Mouse (Mus musculus): Measurements from ENCODE around the gene Olfr78. TPM values are rescaled to one million over a fixed set of nuclear protein-coding genes. Genes with fewer than 3 reads are reported as not detected.

The Olfr78 gene
- not detected in 2 replicates for polyA plus RNA-seq (2014; fragmentation: Nextera tagmentation; extraction: Ambion mirVana)

GRCm38 (mm10) chr7:102759266-102759665 is at the start of gene Olfr78, which contains the start of gene Olfr560:
Gene Olfr78 (minus strand): TSS chr7:102759471.
Gene Olfr560 (minus strand): TSS chr7:102759366.
- ATAC-seq (ENCODE audit: insufficient number of reproducible peaks, insufficient read depth, low FRiP score, low read depth), result no peak
- Histone ChIP-seq H3K4me3 (ENCODE audit: control insufficient read depth in 1 of 2, insufficient read depth in 1 of 2, low read depth in 1 of 2, low read length in 2 of 2) (no peak within 1 kb of the TSS), H3K9me3 (ENCODE audit: control insufficient read depth, low read length) (no peaks in the 10 kb centered on the region), H3K4me1 (ENCODE audit: control insufficient read depth in 2 of 2, insufficient read depth in 2 of 2, low read length in 2 of 2) (no peaks in the 10 kb centered on the region), H3K36me3 (ENCODE audit: control insufficient read depth, insufficient read depth, low read length) (no peaks in the 10 kb centered on the region), H3K27me3 (ENCODE audit: control insufficient read depth, insufficient read depth, low read length) (no peaks in the 10 kb centered on the region), H3K4me2 (ENCODE audit: low read length) (no peak within 1 kb of the TSS), H3K9ac (ENCODE audit: low read length) (no peak within 1 kb of the TSS), H3K27ac (replicated peaks in 1 of 2; ENCODE audit: control insufficient read depth in 1 of 2, insufficient read depth in 1 of 2, low read depth in 2 of 2, low read length in 2 of 2) (no peak within 1 kb of the TSS)
- WGBS, result 71% methylated on average over 4 of the region's 4 CpGs

- ATAC-seq (ENCODE audit: insufficient number of reproducible peaks, insufficient read depth, low FRiP score, low read depth), result no peak
- Histone ChIP-seq H3K4me1 (ENCODE audit: control insufficient read depth in 2 of 2, insufficient read depth in 2 of 2, low read length in 2 of 2) (no peaks in the 10 kb centered on the region), H3K36me3 (ENCODE audit: control insufficient read depth, insufficient read depth, low read length) (no peaks in the 10 kb centered on the region), H3K27ac (replicated peaks in 1 of 2; ENCODE audit: control insufficient read depth in 1 of 2, insufficient read depth in 1 of 2, low read depth in 2 of 2, low read length in 2 of 2) (no peak within 1 kb of the TSS), H3K4me3 (ENCODE audit: control insufficient read depth in 1 of 2, insufficient read depth in 1 of 2, low read depth in 1 of 2, low read length in 2 of 2) (no peak within 1 kb of the TSS), H3K4me2 (ENCODE audit: low read length) (no peak within 1 kb of the TSS), H3K9ac (ENCODE audit: low read length) (no peak within 1 kb of the TSS), H3K9me3 (ENCODE audit: control insufficient read depth, low read length) (no peaks in the 10 kb centered on the region), H3K27me3 (ENCODE audit: control insufficient read depth, insufficient read depth, low read length) (no peaks in the 10 kb centered on the region)
These were observed 43.9 kb upstream of the Olfr78 start, which contains the start of gene Olfr564 for GRCm38 (mm10) chr7:102803180-102803579. Gene Olfr564 (plus strand): TSS chr7:102803480.

DNA sequence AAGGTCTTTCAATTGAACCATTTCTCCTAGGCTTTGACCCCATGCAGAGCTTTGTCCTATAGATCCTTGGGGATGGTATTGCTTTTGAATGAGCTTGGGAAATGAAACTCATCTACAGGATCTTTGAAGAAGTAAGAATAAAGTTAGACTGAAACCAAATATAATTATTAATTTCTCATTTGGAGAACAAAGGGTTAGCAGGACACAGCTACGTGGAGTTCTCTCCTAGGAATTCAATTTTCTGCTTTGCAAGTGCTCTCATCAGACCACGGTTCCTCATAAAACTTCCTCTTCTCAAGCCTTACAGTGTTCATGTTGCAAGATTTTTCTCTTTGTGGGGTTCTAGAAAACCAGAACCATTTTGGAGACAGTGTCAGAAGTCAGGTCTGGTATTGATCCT is 11.7 kb upstream of the Olfr78 start, which contains the start of gene Olfr561:
Gene Olfr561 (plus strand): TSS at position 301 of the 400 bp plus-strand sequence.
- no peaks in the 10 kb centered on the region for H3K9me3 ChIP-seq (ENCODE audit: control insufficient read depth, low read length)
- H3K4me2 ChIP-seq (ENCODE audit: low read length), result no peak within 1 kb of the TSS
- H3K9ac ChIP-seq (ENCODE audit: low read length), result no peak within 1 kb of the TSS
- no peaks in the 10 kb centered on the region for H3K4me1 ChIP-seq (ENCODE audit: control insufficient read depth in 2 of 2, insufficient read depth in 2 of 2, low read length in 2 of 2)
- no peaks in the 10 kb centered on the region for H3K27me3 ChIP-seq (ENCODE audit: control insufficient read depth, insufficient read depth, low read length)
- no peak for ATAC-seq (ENCODE audit: insufficient number of reproducible peaks, insufficient read depth, low FRiP score, low read depth)
- WGBS, result 61% methylated on average over 2 of the region's 2 CpGs
- H3K27ac ChIP-seq (replicated peaks in 1 of 2; ENCODE audit: control insufficient read depth in 1 of 2, insufficient read depth in 1 of 2, low read depth in 2 of 2, low read length in 2 of 2), result no peak within 1 kb of the TSS
- H3K36me3 ChIP-seq (ENCODE audit: control insufficient read depth, insufficient read depth, low read length), result no peaks in the 10 kb centered on the region
- no peak within 1 kb of the TSS for H3K4me3 ChIP-seq (ENCODE audit: control insufficient read depth in 1 of 2, insufficient read depth in 1 of 2, low read depth in 1 of 2, low read length in 2 of 2)

DNA sequence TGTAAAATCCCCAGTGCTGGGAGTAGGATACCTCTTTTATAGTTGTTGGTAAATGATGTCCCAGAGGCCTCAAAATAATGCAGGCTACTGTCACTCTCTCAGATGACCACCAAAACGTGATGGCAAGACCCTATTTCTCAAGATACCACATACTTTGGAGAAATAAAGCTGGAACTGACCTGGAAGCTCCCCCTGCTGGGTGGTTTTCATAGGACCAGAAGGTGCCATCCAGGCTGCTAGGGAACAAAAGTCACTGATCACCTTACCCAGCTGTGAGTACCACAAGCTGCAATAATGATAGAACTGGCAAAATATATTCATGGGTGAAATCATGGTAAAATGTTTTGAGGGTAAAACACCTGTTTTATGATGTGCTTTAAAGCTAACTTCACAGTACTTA is 7.2 kb downstream of the Olfr78 start:
- Histone ChIP-seq H3K36me3 (ENCODE audit: control insufficient read depth, insufficient read depth, low read length) (no peaks in the 10 kb centered on the region), H3K27ac (replicated peaks in 1 of 2; ENCODE audit: control insufficient read depth in 1 of 2, insufficient read depth in 1 of 2, low read depth in 2 of 2, low read length in 2 of 2) (no peak overlapping the region), H3K9me3 (ENCODE audit: control insufficient read depth, low read length) (no peaks in the 10 kb centered on the region), H3K4me2 (ENCODE audit: low read length) (no peak overlapping the region), H3K9ac (ENCODE audit: low read length) (no peak overlapping the region), H3K4me1 (ENCODE audit: control insufficient read depth in 2 of 2, insufficient read depth in 2 of 2, low read length in 2 of 2) (no peaks in the 10 kb centered on the region), H3K27me3 (ENCODE audit: control insufficient read depth, insufficient read depth, low read length) (no peaks in the 10 kb centered on the region), H3K4me3 (ENCODE audit: control insufficient read depth in 1 of 2, insufficient read depth in 1 of 2, low read depth in 1 of 2, low read length in 2 of 2) (no peak overlapping the region)
- WGBS, result 11% methylated on average over 1 of the region's 1 CpGs
- no peak for ATAC-seq (ENCODE audit: insufficient number of reproducible peaks, insufficient read depth, low FRiP score, low read depth)

DNA sequence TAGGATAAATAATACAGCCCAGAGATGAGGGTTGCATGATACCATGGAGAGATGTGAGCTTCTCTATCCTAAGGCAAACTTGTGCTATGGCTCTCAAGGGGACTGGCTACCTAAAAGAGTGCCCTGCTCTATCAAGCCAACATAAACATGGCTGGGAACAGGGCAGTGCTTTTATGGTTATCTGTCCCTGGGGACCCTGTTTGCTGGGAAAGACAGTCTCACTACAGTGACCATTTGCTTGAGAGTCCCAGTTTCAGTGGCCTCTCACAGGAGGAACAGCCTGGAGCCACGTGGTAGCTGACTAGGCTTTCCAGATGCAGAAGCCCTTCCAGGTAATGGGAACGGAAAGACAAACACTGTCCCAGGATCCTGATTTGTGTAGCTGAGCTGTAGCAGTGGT is 21.6 kb downstream of the Olfr78 start:
- WGBS, result 30% methylated on average over 2 of the region's 2 CpGs
- Histone ChIP-seq H3K9ac (ENCODE audit: low read length) (no peak overlapping the region), H3K4me3 (ENCODE audit: control insufficient read depth in 1 of 2, insufficient read depth in 1 of 2, low read depth in 1 of 2, low read length in 2 of 2) (no peak overlapping the region), H3K4me1 (ENCODE audit: control insufficient read depth in 2 of 2, insufficient read depth in 2 of 2, low read length in 2 of 2) (no peaks in the 10 kb centered on the region), H3K27ac (replicated peaks in 1 of 2; ENCODE audit: control insufficient read depth in 1 of 2, insufficient read depth in 1 of 2, low read depth in 2 of 2, low read length in 2 of 2) (no peak overlapping the region), H3K36me3 (ENCODE audit: control insufficient read depth, insufficient read depth, low read length) (no peaks in the 10 kb centered on the region), H3K9me3 (ENCODE audit: control insufficient read depth, low read length) (no peaks in the 10 kb centered on the region), H3K27me3 (ENCODE audit: control insufficient read depth, insufficient read depth, low read length) (no peaks in the 10 kb centered on the region), H3K4me2 (ENCODE audit: low read length) (no peak overlapping the region)
- ATAC-seq (ENCODE audit: insufficient number of reproducible peaks, insufficient read depth, low FRiP score, low read depth), result no peak

- Histone ChIP-seq H3K4me2 (ENCODE audit: low read length) (no peak overlapping the region), H3K9me3 (ENCODE audit: control insufficient read depth, low read length) (no peaks in the 10 kb centered on the region), H3K4me1 (ENCODE audit: control insufficient read depth in 2 of 2, insufficient read depth in 2 of 2, low read length in 2 of 2) (no peaks in the 10 kb centered on the region), H3K9ac (ENCODE audit: low read length) (no peak overlapping the region), H3K36me3 (ENCODE audit: control insufficient read depth, insufficient read depth, low read length) (no peaks in the 10 kb centered on the region), H3K27me3 (ENCODE audit: control insufficient read depth, insufficient read depth, low read length) (no peaks in the 10 kb centered on the region), H3K4me3 (ENCODE audit: control insufficient read depth in 1 of 2, insufficient read depth in 1 of 2, low read depth in 1 of 2, low read length in 2 of 2) (no peak overlapping the region), H3K27ac (replicated peaks in 1 of 2; ENCODE audit: control insufficient read depth in 1 of 2, insufficient read depth in 1 of 2, low read depth in 2 of 2, low read length in 2 of 2) (no peak overlapping the region)
- 37% methylated on average over 1 of the region's 1 CpGs for WGBS
- no peak for ATAC-seq (ENCODE audit: insufficient number of reproducible peaks, insufficient read depth, low FRiP score, low read depth)
These were observed 25.5 kb downstream of the Olfr78 start for GRCm38 (mm10) chr7:102733793-102734192.

DNA sequence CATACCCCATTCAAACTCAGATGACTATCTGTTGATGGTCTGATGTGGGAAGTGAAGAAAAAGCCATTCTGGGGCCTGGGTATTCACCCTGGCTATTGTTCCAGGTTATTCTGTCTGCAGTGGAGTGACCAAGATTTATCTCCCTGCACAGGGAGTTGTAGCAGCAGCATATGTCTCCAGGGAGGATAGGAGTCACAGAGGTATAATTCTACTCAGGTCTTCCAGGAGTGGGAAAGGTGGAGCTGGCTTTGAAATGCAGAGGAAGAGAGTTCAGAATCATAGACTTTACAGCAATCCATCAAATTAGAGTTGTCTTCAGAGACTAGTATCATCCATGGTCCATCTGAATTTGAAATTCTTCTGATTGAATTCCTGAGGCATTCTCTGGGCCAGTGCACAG is 31.9 kb downstream of the Olfr78 start, which contains the start of gene Olfr559:
Gene Olfr559 (minus strand): TSS at position 101 of the 400 bp plus-strand sequence.
- Histone ChIP-seq H3K27me3 (ENCODE audit: control insufficient read depth, insufficient read depth, low read length) (no peaks in the 10 kb centered on the region), H3K4me1 (ENCODE audit: control insufficient read depth in 2 of 2, insufficient read depth in 2 of 2, low read length in 2 of 2) (no peaks in the 10 kb centered on the region), H3K27ac (replicated peaks in 1 of 2; ENCODE audit: control insufficient read depth in 1 of 2, insufficient read depth in 1 of 2, low read depth in 2 of 2, low read length in 2 of 2) (no peak within 1 kb of the TSS), H3K36me3 (ENCODE audit: control insufficient read depth, insufficient read depth, low read length) (no peaks in the 10 kb centered on the region), H3K4me2 (ENCODE audit: low read length) (no peak within 1 kb of the TSS), H3K4me3 (ENCODE audit: control insufficient read depth in 1 of 2, insufficient read depth in 1 of 2, low read depth in 1 of 2, low read length in 2 of 2) (no peak within 1 kb of the TSS), H3K9me3 (ENCODE audit: control insufficient read depth, low read length) (no peaks in the 10 kb centered on the region), H3K9ac (ENCODE audit: low read length) (no peak within 1 kb of the TSS)
- no peak for ATAC-seq (ENCODE audit: insufficient number of reproducible peaks, insufficient read depth, low FRiP score, low read depth)

GRCm38 (mm10) chr7:102718970-102719369 is 40.3 kb downstream of the Olfr78 start, which contains the start of gene Olfr33:
Gene Olfr33 (minus strand): TSS chr7:102719070.
- Histone ChIP-seq H3K9ac (ENCODE audit: low read length) (no peak within 1 kb of the TSS), H3K27ac (replicated peaks in 1 of 2; ENCODE audit: control insufficient read depth in 1 of 2, insufficient read depth in 1 of 2, low read depth in 2 of 2, low read length in 2 of 2) (no peak within 1 kb of the TSS), H3K4me1 (ENCODE audit: control insufficient read depth in 2 of 2, insufficient read depth in 2 of 2, low read length in 2 of 2) (no peaks in the 10 kb centered on the region), H3K4me2 (ENCODE audit: low read length) (no peak within 1 kb of the TSS), H3K36me3 (ENCODE audit: control insufficient read depth, insufficient read depth, low read length) (no peaks in the 10 kb centered on the region), H3K4me3 (ENCODE audit: control insufficient read depth in 1 of 2, insufficient read depth in 1 of 2, low read depth in 1 of 2, low read length in 2 of 2) (no peak within 1 kb of the TSS), H3K9me3 (ENCODE audit: control insufficient read depth, low read length) (no peaks in the 10 kb centered on the region), H3K27me3 (ENCODE audit: control insufficient read depth, insufficient read depth, low read length) (no peaks in the 10 kb centered on the region)
- ATAC-seq (ENCODE audit: insufficient number of reproducible peaks, insufficient read depth, low FRiP score, low read depth), result no peak
- WGBS, result 39% methylated on average over 1 of the region's 1 CpGs
